47 mouse cellular contexts compared by ENCODE assay signal in genomic region chr1:166479503-166479902, GRCm38 (mm10). TPM values are rescaled to one million over a fixed set of nuclear protein-coding genes. Genes with fewer than 3 reads are reported as not detected.
"Had no signal": no experiment of that assay in that cellular context is flagged by ENCODE, and none has a peak within 500 bp of the region (broad histone marks: within the 10 kb centered on the region; RNA-seq: fewer than 3 reads in every experiment).

No protein-coding gene starts in this region.

- ATAC-seq: liver, embryonic 12.5 days; liver, postnatal 0 days; lung, postnatal 0 days; midbrain, embryonic 13.5 days; midbrain, embryonic 15.5 days; midbrain, embryonic 16.5 days had no signal

- H3K4me1 ChIP-seq: limb, embryonic 10.5 days; limb, embryonic 12.5 days; limb, embryonic 13.5 days; limb, embryonic 15.5 days; liver, embryonic 12.5 days; liver, embryonic 13.5 days; liver, embryonic 15.5 days; lung, embryonic 15.5 days; megakaryocyte, embryonic 14.5 days; midbrain, embryonic 10.5 days; midbrain, embryonic 12.5 days; midbrain, embryonic 13.5 days; midbrain, embryonic 15.5 days; neural tube, embryonic 12.5 days had no signal

- H3K4me2 ChIP-seq: limb, embryonic 12.5 days; limb, embryonic 13.5 days; limb, embryonic 15.5 days; liver, embryonic 11.5 days; liver, embryonic 12.5 days; liver, embryonic 13.5 days; liver, embryonic 15.5 days; lung, embryonic 14.5 days; lung, embryonic 15.5 days; midbrain, embryonic 11.5 days; midbrain, embryonic 12.5 days; midbrain, embryonic 13.5 days; midbrain, embryonic 15.5 days; neural tube, embryonic 12.5 days had no signal

- H3K4me3 ChIP-seq: limb, embryonic 10.5 days; limb, embryonic 12.5 days; limb, embryonic 13.5 days; limb, embryonic 15.5 days; liver, embryonic 12.5 days; liver, embryonic 13.5 days; liver, embryonic 15.5 days; lung, embryonic 15.5 days; megakaryocyte, embryonic 14.5 days; midbrain, embryonic 10.5 days; midbrain, embryonic 12.5 days; midbrain, embryonic 13.5 days; midbrain, embryonic 15.5 days; myocyte; neural tube, embryonic 12.5 days had no signal

- DNase-seq: left cerebral cortex, postnatal 4 days; liver; liver, embryonic 13.5 days; liver, postnatal 0 days; lung, adult 18-20 months; lung, adult 2 months; lung, embryonic 14.5 days; lung, postnatal 10 days; lung, postnatal 14 days; lung, postnatal 36 days; lung, postnatal 4 days; midbrain, embryonic 14.5 days had no signal

- H3K36me3 ChIP-seq: limb, embryonic 10.5 days; limb, embryonic 12.5 days; limb, embryonic 13.5 days; limb, embryonic 15.5 days; liver, embryonic 12.5 days; liver, embryonic 13.5 days; liver, embryonic 15.5 days; lung, embryonic 15.5 days; midbrain, embryonic 10.5 days; midbrain, embryonic 12.5 days; midbrain, embryonic 13.5 days; midbrain, embryonic 15.5 days; neural tube, embryonic 12.5 days had no signal

- H3K27me3 ChIP-seq: limb, embryonic 12.5 days; limb, embryonic 13.5 days; limb, embryonic 15.5 days; liver, embryonic 12.5 days; liver, embryonic 13.5 days; liver, embryonic 15.5 days; lung, embryonic 15.5 days; megakaryocyte, embryonic 14.5 days; midbrain, embryonic 12.5 days; midbrain, embryonic 13.5 days; midbrain, embryonic 15.5 days; neural tube, embryonic 12.5 days had no signal

- H3K9ac ChIP-seq: limb, embryonic 12.5 days; limb, embryonic 13.5 days; limb, embryonic 15.5 days; liver, embryonic 12.5 days; liver, embryonic 13.5 days; liver, embryonic 14.5 days; liver, embryonic 15.5 days; liver, postnatal 0 days; lung, embryonic 14.5 days; lung, embryonic 15.5 days; midbrain, embryonic 12.5 days; midbrain, embryonic 13.5 days; midbrain, embryonic 15.5 days; neural tube, embryonic 12.5 days had no signal

- H3K27ac ChIP-seq: limb, embryonic 10.5 days; limb, embryonic 12.5 days; limb, embryonic 13.5 days; limb, embryonic 15.5 days; liver, embryonic 12.5 days; liver, embryonic 13.5 days; liver, embryonic 14.5 days; liver, embryonic 15.5 days; lung, embryonic 15.5 days; macrophage; midbrain, embryonic 10.5 days; midbrain, embryonic 12.5 days; midbrain, embryonic 13.5 days; midbrain, embryonic 15.5 days; neural tube, embryonic 12.5 days had no signal

- H3K9me3 ChIP-seq: limb, embryonic 10.5 days; limb, embryonic 12.5 days; limb, embryonic 13.5 days; limb, embryonic 15.5 days; liver, embryonic 12.5 days; liver, embryonic 13.5 days; liver, embryonic 15.5 days; lung, embryonic 15.5 days; midbrain, embryonic 10.5 days; midbrain, embryonic 12.5 days; midbrain, embryonic 13.5 days; midbrain, embryonic 15.5 days; neural tube, embryonic 12.5 days had no signal

RNA-seq across cellular contexts. Expression of gene Gm4846, which starts 17.9 kb away (rescaled TPM):
- total RNA-seq: left cerebral cortex, postnatal 10 days; left cerebral cortex, postnatal 14 days; left cerebral cortex, postnatal 25 days; left cerebral cortex, postnatal 36 days; left cerebral cortex, postnatal 4 days; megakaryocyte progenitor cell, adult 5-6 weeks; megakaryocyte, adult 5-6 weeks; megakaryocyte-erythroid progenitor cell, adult 5-6 weeks; midbrain, postnatal 0 days; monocyte, adult 5-6 weeks had no signal
- polyA plus RNA-seq: limb, embryonic 10.5 days; limb, embryonic 11.5 days; limb, embryonic 12.5 days; limb, embryonic 13.5 days; limb, embryonic 14.5 days; limb, embryonic 15.5 days; liver, adult 2 months; liver, embryonic 11.5 days; liver, embryonic 12.5 days; liver, embryonic 13.5 days; liver, embryonic 14.5 days; liver, embryonic 15.5 days; liver, embryonic 16.5 days; liver, postnatal 0 days; lung, adult 2 months; lung, embryonic 14.5 days; lung, embryonic 15.5 days; lung, embryonic 16.5 days; lung, postnatal 0 days; macrophage; midbrain, embryonic 10.5 days; midbrain, embryonic 11.5 days; midbrain, embryonic 12.5 days; midbrain, embryonic 13.5 days; midbrain, embryonic 14.5 days; midbrain, embryonic 15.5 days; midbrain, embryonic 16.5 days; midbrain, postnatal 0 days; myocyte; neural tube, embryonic 11.5 days; neural tube, embryonic 12.5 days had no signal
